Mouse (Mus musculus): ENCODE measurements around the gene Rab11b. TPM values are rescaled to one million over a fixed set of nuclear protein-coding genes. Genes with fewer than 3 reads are reported as not detected.

Rab11b gene
- polyA plus RNA-seq, 1 experiment from 2014 or later = 111 TPM

DNA sequence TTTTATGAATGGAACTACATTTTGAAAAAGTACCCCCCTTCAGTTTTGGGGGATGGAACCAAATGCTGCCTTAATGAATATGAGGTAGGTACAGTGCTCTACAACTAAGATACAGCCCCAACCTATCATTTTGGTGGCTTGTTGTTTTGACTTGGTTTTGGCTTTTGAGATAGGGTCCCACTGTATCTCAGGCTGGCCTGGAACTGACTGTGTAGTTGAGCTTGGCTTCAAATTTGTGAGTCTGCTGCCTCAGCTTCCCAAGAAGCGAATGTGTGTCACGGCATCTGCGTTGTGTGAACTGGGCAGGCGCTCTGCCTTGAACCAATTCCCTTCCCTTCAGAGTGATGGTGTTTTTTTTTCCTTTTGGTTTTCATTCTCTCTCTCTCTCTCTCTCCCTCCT lies 11.3 kb upstream of the Rab11b start:
- peaks cover 6% of the 10 kb centered on the region; the same call in 1 of the 2 replicates for H3K27me3 ChIP-seq
- H3K4me3 ChIP-seq (replicated peaks) = no peak overlapping the region
- no peaks in the 10 kb centered on the region for H3K9me3 ChIP-seq (replicated peaks)
- H3K9ac ChIP-seq = no peak overlapping the region
- ATAC-seq (ENCODE audit: insufficient read depth) = no peak
- H3K4me2 ChIP-seq = no peak overlapping the region
- H3K36me3 ChIP-seq (replicated peaks) = peaks cover 8% of the 10 kb centered on the region; the same call in 1 of the 2 replicates
- no peak overlapping the region for H3K27ac ChIP-seq (replicated peaks)
- no peaks in the 10 kb centered on the region for H3K4me1 ChIP-seq (replicated peaks)
- 76% methylated on average over 4 of the region's 4 CpGs for WGBS (ENCODE audit: insufficient replicate concordance)

DNA sequence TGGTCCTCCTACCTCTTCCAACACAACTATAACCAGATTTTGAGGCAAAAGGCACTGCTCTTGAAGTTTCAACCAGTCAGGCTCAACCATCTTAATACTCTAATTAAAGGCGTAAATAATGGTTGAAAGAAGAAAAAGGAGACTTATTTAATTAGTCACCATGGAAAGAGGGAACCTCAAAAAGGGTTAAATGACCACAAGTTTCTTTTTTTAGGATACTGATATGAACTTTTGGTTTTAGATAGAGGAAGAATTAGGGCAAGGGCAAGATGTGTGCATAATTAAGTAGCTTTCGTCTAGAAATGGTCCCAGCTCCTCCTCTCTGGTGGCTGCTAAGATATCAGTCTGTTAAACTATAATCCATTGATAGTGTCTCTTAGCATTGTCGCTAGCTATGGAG lies 6.1 kb upstream of the Rab11b start:
- H3K4me1 ChIP-seq (replicated peaks) = no peaks in the 10 kb centered on the region
- no peak overlapping the region for H3K27ac ChIP-seq (replicated peaks)
- no peak overlapping the region for H3K9ac ChIP-seq
- 51% methylated on average over 3 of the region's 3 CpGs for WGBS (ENCODE audit: insufficient replicate concordance)
- no peaks in the 10 kb centered on the region for H3K36me3 ChIP-seq (replicated peaks)
- no peaks in the 10 kb centered on the region for H3K9me3 ChIP-seq (replicated peaks)
- no peak overlapping the region for H3K4me3 ChIP-seq (replicated peaks)
- H3K27me3 ChIP-seq = peaks cover 6% of the 10 kb centered on the region; the same call in 1 of the 2 replicates
- no peak overlapping the region for H3K4me2 ChIP-seq
- ATAC-seq (ENCODE audit: insufficient read depth) = no peak

DNA sequence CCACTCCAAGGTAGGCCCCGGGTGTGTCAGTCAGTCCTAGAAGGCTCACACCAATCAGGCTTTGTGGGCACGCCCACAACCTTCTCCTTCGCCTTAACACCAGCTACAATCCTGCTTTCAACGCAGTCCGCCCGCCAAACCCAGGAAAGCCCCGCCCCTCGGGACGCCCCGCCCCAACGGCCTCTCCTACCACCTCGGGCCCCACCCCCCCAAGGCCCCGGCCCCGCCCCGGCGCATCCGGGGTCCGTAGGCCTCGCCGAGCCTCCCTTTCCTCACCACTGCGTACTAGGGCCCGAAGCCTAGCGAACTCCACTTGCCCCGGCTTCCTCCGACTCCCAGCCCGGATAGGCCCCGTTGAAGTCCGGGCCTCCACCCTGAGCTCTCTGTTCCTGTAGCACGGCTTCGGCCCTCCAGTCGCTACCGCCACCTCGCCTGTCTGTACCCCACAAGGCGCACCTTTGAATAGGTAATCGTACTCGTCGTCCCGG lies 519 bp downstream of the Rab11b start:
- under 1% methylated on average over 38 of the region's 38 CpGs for WGBS (ENCODE audit: insufficient replicate concordance)
- Histone ChIP-seq H3K9me3 (replicated peaks) (no peaks in the 10 kb centered on the region), H3K4me1 (replicated peaks) (peaks cover 51% of the 10 kb centered on the region), H3K27ac (replicated peaks) (peak overlapping the region; percentile 99), H3K36me3 (replicated peaks) (peaks cover 28% of the 10 kb centered on the region), H3K27me3 (no peaks in the 10 kb centered on the region), H3K4me3 (replicated peaks) (peak overlapping the region; percentile 72), H3K4me2 (peak overlapping the region; percentile 85), H3K9ac (peak overlapping the region; percentile 92)
- peak; percentile 80 for ATAC-seq (ENCODE audit: insufficient read depth)

DNA sequence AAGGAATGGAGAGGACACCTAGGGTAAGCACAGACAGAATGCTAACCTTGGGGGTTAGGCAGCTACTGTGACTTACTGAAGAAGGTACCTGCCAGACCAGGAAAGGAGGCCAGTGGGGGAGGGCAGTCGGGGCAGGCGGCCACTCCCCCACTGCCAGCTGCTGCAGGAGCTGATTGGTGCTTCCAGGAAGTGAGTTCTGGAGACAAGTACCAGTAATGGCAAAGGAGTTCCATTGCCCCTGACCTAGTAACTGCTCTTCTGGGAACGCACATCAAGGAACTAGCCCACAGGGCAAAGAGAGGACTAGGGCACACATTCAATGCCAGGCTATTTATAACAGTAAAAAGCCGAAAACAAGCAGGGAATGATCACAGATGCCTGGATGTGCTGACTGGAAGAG lies 3.1 kb downstream of the Rab11b start:
- no peak overlapping the region for H3K9ac ChIP-seq

DNA sequence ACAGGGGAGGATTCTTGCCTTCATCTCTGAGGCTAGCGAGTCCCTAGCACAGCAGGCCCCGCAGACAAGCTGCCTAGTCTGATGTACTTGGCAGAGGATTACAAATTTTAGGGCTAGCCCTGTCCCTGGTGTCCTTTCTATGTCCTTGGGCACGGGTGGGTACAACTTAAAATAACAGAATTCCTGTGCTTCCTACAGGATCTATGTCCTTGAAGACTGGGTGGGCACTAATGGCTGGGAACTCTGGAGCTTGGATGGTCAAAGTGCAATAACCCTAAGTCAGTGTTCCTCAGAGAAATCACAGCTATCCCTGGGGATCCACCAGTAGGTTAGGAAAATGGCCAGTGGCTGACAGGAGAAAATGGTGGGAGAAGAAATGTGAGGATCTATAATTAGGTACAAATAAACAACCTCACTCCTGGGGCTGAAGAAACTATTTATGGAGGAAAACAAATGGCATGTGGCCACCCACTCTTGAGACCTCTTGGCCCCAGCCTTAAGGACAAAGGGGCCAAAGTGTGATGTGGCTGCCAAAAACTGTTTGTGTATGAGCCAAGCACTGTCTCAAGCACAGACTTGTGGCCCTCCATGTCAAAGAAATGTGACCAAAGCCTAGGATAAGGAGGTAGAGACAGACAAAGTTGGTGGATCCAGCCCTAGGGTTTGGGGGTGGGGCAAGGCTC lies 4.1 kb downstream of the Rab11b start:
- Histone ChIP-seq H3K4me3 (replicated peaks) (no peak overlapping the region), H3K9ac (no peak overlapping the region), H3K9me3 (replicated peaks) (no peaks in the 10 kb centered on the region), H3K4me2 (0 out of 2 replicates have a peak overlapping the region, but pooled peaks have one; percentile 2), H3K27ac (replicated peaks) (no peak overlapping the region), H3K4me1 (replicated peaks) (peaks cover 50% of the 10 kb centered on the region), H3K27me3 (no peaks in the 10 kb centered on the region), H3K36me3 (replicated peaks) (peaks cover 30% of the 10 kb centered on the region)
- WGBS (ENCODE audit: insufficient replicate concordance) = 91% methylated on average over 3 of the region's 3 CpGs
- ATAC-seq (ENCODE audit: insufficient read depth) = no peak

More for the DNA sequence above, 3.1 kb downstream of the Rab11b start:
- Histone ChIP-seq H3K9me3 (replicated peaks) (no peaks in the 10 kb centered on the region), H3K27me3 (no peaks in the 10 kb centered on the region), H3K4me1 (replicated peaks) (peaks cover 51% of the 10 kb centered on the region), H3K4me2 (no peak overlapping the region), H3K27ac (replicated peaks) (peak overlapping the region; percentile 46; the same call in 1 of the 2 replicates), H3K36me3 (replicated peaks) (peaks cover 28% of the 10 kb centered on the region), H3K4me3 (replicated peaks) (no peak overlapping the region)
- WGBS (ENCODE audit: insufficient replicate concordance) = 50% methylated on average over 4 of the region's 4 CpGs
- ATAC-seq (ENCODE audit: insufficient read depth) = no peak

DNA sequence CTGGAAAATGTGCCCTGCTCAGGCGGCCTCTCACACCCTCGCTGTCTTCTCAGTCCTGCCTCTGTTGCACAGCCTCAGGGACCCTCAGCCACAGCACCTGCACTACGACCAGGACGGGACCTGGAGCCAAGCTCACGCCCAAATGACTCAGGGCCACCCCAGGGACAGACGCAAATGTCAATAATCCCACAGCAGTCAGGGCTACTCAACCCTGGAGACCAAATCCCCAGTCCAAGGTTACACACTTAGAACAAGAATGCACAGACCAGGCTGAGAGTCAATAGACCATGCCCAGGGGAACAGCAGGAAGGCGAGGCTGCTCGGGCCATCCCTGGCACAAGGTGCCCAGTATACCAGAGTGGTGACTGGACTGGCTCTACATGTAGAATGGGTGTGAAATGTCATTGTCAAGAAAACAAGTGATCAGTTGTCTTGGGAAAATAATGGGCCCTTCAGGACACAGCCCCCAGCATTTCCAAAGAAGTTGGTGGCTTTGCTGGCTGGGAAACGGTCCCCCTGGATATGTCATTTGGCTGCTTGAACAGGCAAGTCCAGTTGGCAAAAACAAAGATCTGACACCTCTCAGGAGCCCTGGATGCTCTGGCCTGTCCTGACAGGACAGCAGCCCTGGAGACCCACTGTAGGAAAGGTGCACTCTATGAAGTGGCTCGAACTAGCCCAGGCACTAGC lies 4.8 kb downstream of the Rab11b start:
- peaks cover 37% of the 10 kb centered on the region for H3K36me3 ChIP-seq (replicated peaks)
- H3K27ac ChIP-seq (replicated peaks) = peak overlapping the region; percentile 26; the same call in 1 of the 2 replicates
- H3K27me3 ChIP-seq = no peaks in the 10 kb centered on the region
- H3K4me2 ChIP-seq = 0 out of 2 replicates have a peak overlapping the region, but pooled peaks have one; percentile 2
- H3K9ac ChIP-seq = no peak overlapping the region
- H3K4me3 ChIP-seq (replicated peaks) = no peak overlapping the region
- H3K9me3 ChIP-seq (replicated peaks) = no peaks in the 10 kb centered on the region
- peaks cover 48% of the 10 kb centered on the region for H3K4me1 ChIP-seq (replicated peaks)
- ATAC-seq (ENCODE audit: insufficient read depth) = no peak
- 82% methylated on average over 10 of the region's 10 CpGs for WGBS (ENCODE audit: insufficient replicate concordance)

DNA sequence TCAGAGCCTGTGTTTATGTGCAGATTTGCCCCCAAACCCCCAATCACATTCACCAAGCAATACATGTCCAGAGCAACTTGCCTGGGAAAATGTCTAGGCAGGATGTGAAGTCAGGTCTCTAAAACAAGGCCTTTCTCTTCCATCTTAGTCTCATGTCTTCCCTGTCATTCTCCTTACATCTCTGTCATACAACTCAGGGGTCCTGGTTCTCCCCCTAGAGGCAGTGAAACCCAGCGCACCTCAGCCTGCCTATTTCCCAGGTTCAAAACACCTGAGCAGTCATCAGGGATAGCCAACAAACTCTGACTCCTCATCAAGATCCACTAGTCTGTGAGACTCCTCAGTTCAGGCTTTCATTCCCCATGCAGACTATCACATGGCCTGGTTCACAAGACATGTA lies 5.7 kb downstream of the Rab11b start:
- H3K9ac ChIP-seq = no peak overlapping the region
- peaks cover 46% of the 10 kb centered on the region for H3K36me3 ChIP-seq (replicated peaks)
- H3K27ac ChIP-seq (replicated peaks) = no peak overlapping the region
- WGBS (ENCODE audit: insufficient replicate concordance) = 77% methylated on average over 1 of the region's 1 CpGs
- no peak for ATAC-seq (ENCODE audit: insufficient read depth)
- no peaks in the 10 kb centered on the region for H3K27me3 ChIP-seq
- H3K9me3 ChIP-seq (replicated peaks) = no peaks in the 10 kb centered on the region
- H3K4me1 ChIP-seq (replicated peaks) = peaks cover 51% of the 10 kb centered on the region
- no peak overlapping the region for H3K4me3 ChIP-seq (replicated peaks)
- H3K4me2 ChIP-seq = no peak overlapping the region

DNA sequence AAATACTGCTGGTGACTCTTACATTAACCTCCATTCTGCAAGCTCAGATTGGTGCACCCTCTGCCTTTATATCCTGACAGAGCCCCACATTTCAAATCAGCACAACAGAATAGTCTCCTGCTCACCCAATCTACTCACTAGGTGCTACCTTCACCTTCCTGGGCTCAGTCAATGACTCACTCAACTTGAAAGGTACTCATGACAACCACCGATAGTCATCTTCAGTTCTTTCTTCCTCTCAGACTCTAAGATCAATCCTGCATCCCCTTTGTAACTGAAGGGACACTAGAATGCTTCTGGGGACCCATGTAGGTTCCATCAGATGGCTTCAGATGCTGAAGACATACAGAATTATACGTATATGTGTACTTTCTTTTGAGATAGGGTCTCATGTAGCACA lies 8.0 kb downstream of the Rab11b start:
- Histone ChIP-seq H3K4me1 (replicated peaks) (peaks cover 27% of the 10 kb centered on the region), H3K9ac (no peak overlapping the region), H3K4me3 (replicated peaks) (no peak overlapping the region), H3K36me3 (replicated peaks) (peaks cover 53% of the 10 kb centered on the region), H3K27me3 (no peaks in the 10 kb centered on the region), H3K9me3 (replicated peaks) (no peaks in the 10 kb centered on the region), H3K27ac (replicated peaks) (no peak overlapping the region), H3K4me2 (no peak overlapping the region)
- 88% methylated on average over 2 of the region's 2 CpGs for WGBS (ENCODE audit: insufficient replicate concordance)
- no peak for ATAC-seq (ENCODE audit: insufficient read depth)

DNA sequence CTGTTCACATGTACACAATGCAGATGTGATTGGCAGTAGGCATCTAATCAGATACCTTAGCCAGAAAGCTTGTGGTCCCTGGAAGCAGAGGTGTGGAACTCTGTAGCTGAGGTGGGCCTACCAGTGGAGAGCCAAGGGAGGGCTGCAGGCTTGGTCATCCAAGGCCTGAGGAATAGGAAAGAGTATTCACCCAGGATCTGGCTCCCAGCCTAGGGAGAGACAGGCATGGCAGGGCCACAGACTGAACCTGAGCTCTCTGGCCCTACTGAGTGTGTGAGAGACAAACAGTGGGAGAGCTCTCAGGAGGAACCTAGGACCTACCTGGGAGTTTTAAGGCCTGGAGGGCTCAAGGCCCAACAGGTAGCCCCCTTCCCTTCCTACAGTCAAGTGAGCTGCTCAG lies 9.1 kb downstream of the Rab11b start:
- Histone ChIP-seq H3K4me2 (no peak overlapping the region), H3K36me3 (replicated peaks) (peaks cover 52% of the 10 kb centered on the region), H3K9me3 (replicated peaks) (no peaks in the 10 kb centered on the region), H3K27ac (replicated peaks) (no peak overlapping the region), H3K4me3 (replicated peaks) (no peak overlapping the region), H3K4me1 (replicated peaks) (peaks cover 18% of the 10 kb centered on the region), H3K9ac (no peak overlapping the region), H3K27me3 (no peaks in the 10 kb centered on the region)
- ATAC-seq (ENCODE audit: insufficient read depth) = no peak

DNA sequence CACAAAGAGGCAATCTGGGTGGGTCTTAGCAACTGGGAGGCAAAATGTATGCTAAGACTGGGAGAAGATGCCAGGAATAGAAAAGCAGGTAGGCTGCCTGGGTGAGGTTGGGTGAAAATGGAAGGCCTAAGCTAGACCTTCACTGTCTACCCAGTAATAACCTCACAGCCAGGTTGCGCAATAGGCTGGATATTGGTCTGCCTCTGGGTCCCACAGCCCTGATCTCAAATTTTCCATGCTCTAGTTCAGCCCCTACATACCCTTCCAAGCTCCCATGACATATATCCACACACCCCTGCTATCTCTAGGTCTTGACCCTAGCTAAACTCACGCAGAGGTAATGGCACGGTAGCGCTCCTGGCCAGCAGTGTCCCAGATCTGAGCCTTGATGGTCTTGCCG lies 10.9 kb downstream of the Rab11b start:
- Histone ChIP-seq H3K9me3 (replicated peaks) (no peaks in the 10 kb centered on the region), H3K4me2 (no peak overlapping the region), H3K4me1 (replicated peaks) (peaks cover 16% of the 10 kb centered on the region), H3K36me3 (replicated peaks) (peaks cover 60% of the 10 kb centered on the region), H3K27me3 (no peaks in the 10 kb centered on the region), H3K4me3 (replicated peaks) (no peak overlapping the region), H3K27ac (replicated peaks) (no peak overlapping the region), H3K9ac (no peak overlapping the region)
- ATAC-seq (ENCODE audit: insufficient read depth) = no peak
- 93% methylated on average over 5 of the region's 5 CpGs for WGBS (ENCODE audit: insufficient replicate concordance)

DNA sequence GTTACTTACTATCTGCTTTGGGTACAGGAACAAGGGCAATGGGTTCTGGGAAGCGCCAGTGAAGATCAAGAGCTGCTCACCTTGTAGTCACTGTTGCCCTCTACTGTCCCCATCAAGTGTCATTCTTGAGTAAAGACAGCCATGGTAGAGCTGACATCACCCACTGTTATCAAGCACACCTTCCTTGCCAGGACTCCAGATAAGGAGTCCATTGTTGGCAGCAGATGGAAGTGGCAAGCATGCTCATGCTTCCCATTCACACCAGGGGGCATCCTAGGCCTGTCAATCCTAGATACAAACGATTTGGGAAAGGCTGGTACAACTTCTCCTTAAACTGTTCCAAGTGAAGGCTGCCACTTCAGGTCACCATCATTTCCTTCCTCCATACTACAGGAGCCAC lies 14.3 kb downstream of the Rab11b start:
- H3K36me3 ChIP-seq (replicated peaks) = peaks cover 55% of the 10 kb centered on the region
- H3K4me3 ChIP-seq (replicated peaks) = no peak overlapping the region
- peaks cover 16% of the 10 kb centered on the region for H3K4me1 ChIP-seq (replicated peaks)
- no peak overlapping the region for H3K9ac ChIP-seq
- WGBS (ENCODE audit: insufficient replicate concordance) = 53% methylated on average over 2 of the region's 2 CpGs
- peak; percentile 42 for ATAC-seq (ENCODE audit: insufficient read depth)
- no peaks in the 10 kb centered on the region for H3K9me3 ChIP-seq (replicated peaks)
- no peak overlapping the region for H3K27ac ChIP-seq (replicated peaks)
- H3K4me2 ChIP-seq = no peak overlapping the region
- no peaks in the 10 kb centered on the region for H3K27me3 ChIP-seq

Measured in liver, embryonic 15.5 days (tissue).